Comparison of ENCODE assay signal across 8 mouse cellular contexts in the genomic region with DNA sequence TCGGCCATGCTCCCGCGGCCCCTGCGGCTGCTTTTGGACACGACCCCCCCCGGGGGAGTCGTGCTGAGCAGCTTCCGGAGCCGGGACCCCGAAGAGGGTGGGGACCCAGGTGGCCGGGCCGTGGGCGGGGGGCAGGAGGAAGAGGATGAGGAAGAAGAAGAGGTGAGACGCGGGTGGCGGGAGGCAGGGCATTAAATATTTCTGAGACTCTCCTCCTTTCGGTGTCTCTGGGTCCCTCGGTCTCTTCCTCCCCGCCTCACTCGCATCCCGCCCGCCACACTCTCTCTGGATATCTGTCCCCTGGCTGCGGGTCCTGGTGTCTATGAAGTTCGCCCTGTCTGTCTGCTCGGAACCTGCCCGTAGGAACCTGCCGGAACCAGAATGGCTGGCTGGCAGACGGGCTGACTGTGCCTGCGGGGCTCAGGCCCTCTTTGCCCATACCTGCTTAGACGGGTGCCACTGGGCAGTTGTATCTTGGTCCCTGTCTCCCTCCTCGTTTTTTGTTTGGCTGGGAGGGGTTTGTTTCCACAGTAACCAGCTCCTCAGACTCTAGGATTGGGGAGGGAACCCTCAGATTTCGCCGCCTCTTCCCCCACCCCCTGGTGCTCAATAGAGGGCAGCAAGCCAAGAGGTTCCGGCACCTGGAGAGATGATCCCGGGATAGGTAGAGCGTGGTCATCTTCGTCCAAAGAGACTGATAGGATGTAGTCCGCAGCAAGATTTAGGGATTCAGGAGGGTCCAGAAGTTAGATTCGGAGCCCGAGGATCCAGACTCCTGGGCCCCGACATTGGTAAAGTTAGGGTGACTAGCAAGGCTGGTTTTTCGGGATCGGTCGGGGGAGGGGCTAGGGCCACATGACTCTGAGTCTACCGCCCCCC. TPM values are rescaled to one million over a fixed set of nuclear protein-coding genes. Genes with fewer than 3 reads are reported as not detected.
A peak's percentile ranks its signal among the peaks of the same experiment; 100 is the strongest.
DNase-seq lines count a peak whose midpoint lies in the region; ATAC-seq and TF ChIP-seq lines count a peak whose summit lies in the region.

No protein-coding gene starts in this region.

- dilution Hi-C loops in CH12.LX (cut with MboI; ENCODE audit: extremely low pct_ligation_motif_present, extremely low pct_unique_long_range_greater_than_20kb, low sequenced_read_pairs) = no loop called here

- in situ Hi-C loops in CH12.LX (cut with MboI; ENCODE audit: low pct_ligation_motif_present, low pct_unique_long_range_greater_than_20kb, low sequenced_read_pairs) = no loop called here

- peak overlapping the region; percentile 65 to 77 (median 75) for H3K4me3 ChIP-seq in CH12.LX (replicated peaks in 1 of 3; ENCODE audit: low read depth in 2 of 3, low read length in 2 of 3, poor library complexity in 1 of 3)
- H3K4me3 ChIP-seq in embryonic facial prominence, embryonic 14.5 days (ENCODE audit: low read depth, low read length) = peak overlapping the region; percentile 81

- H3K27ac ChIP-seq in CH12.LX (ENCODE audit: insufficient read depth, low read depth) = peak overlapping the region; percentile 74; the same call in 1 of the 2 replicates
- H3K27ac ChIP-seq in embryonic facial prominence, embryonic 14.5 days (replicated peaks; ENCODE audit: low read depth, low read length) = peak overlapping the region; percentile 91

- 0 out of 2 replicates have a peak, but pooled peaks cover 2% of the 10 kb centered on the region for H3K79me2 ChIP-seq in CH12.LX (replicated peaks; ENCODE audit: control insufficient read depth, extremely low read depth, insufficient read depth, poor library complexity, severe bottlenecking)

- intact Hi-C loops in heart, postnatal 25 days (cut with DNase I) = no loop called here

- DNase-seq in CH12.LX (ENCODE audit: extremely low read depth) (peak; percentile 82), adipocyte (ENCODE audit: low spot score) (peak; percentile 52)
- peak; percentile 77 for DNase-seq in embryonic facial prominence, embryonic 14.5 days (ENCODE audit: low spot score)
- peak; percentile 35 for DNase-seq in heart, postnatal 25 days (ENCODE audit: low spot score)
- peak; percentile 62 for DNase-seq in large intestine, adult 2 months (ENCODE audit: low read depth, low spot score)
- DNase-seq in lung, postnatal 10 days = peak; percentile 72
- DNase-seq in right cerebral cortex, adult 2 months (ENCODE audit: low spot score in 2 of 2) = peak; percentile 70 to 78
- no peak for DNase-seq in natural killer cell, adult 2 months (ENCODE audit: low spot score in 2 of 2)

- TF ChIP-seq POLR2A in CH12.LX (IDR thresholded peaks at IDR 0.05; ENCODE audit: low read depth, low read length) = 0 out of 2 replicates have a peak, but pooled peaks have one; percentile 18

- no peak for TF ChIP-seq EP300 in CH12.LX (IDR thresholded peaks at IDR 0.05; ENCODE audit: low read length)

- WGBS in embryonic facial prominence, embryonic 14.5 days = 1% methylated on average over 36 of the region's 45 CpGs
- WGBS in large intestine, adult 2 months = under 1% methylated on average over 45 of the region's 45 CpGs

- no peaks in the 10 kb centered on the region for H3K27me3 ChIP-seq in CH12.LX (replicated peaks)
- no peaks in the 10 kb centered on the region for H3K27me3 ChIP-seq in embryonic facial prominence, embryonic 14.5 days (replicated peaks; ENCODE audit: control insufficient read depth, insufficient read depth, low read length)

- no peak for TF ChIP-seq CTCF in CH12.LX (conservative IDR thresholded peaks at IDR 0.05 in 1 of 2, IDR thresholded peaks at IDR 0.05 in 1 of 2; ENCODE audit: low read depth in 2 of 2, low read length in 2 of 2)

- no peaks in the 10 kb centered on the region for H3K9me3 ChIP-seq in CH12.LX (replicated peaks; ENCODE audit: low read length)
- no peaks in the 10 kb centered on the region for H3K9me3 ChIP-seq in embryonic facial prominence, embryonic 14.5 days (ENCODE audit: control insufficient read depth, low read length)

- ATAC-seq in embryonic facial prominence, embryonic 14.5 days (ENCODE audit: low read depth) = peak; percentile 26

- TF ChIP-seq RAD21 in CH12.LX (IDR thresholded peaks at IDR 0.05; ENCODE audit: low read depth, low read length) = no peak

- peaks cover 42 to 73% of the 10 kb centered on the region in 2 experiments for H3K36me3 ChIP-seq in CH12.LX (replicated peaks in 1 of 2; ENCODE audit: control insufficient read depth in 1 of 2, insufficient read depth in 1 of 2, low read length in 1 of 2)
- H3K36me3 ChIP-seq in embryonic facial prominence, embryonic 14.5 days (ENCODE audit: control insufficient read depth, insufficient read depth, low read length) = peaks cover 38% of the 10 kb centered on the region

- H3K4me1 ChIP-seq in CH12.LX (ENCODE audit: control insufficient read depth in 1 of 2, insufficient read depth in 2 of 2) = peaks cover 4 to 24% of the 10 kb centered on the region in 2 experiments
- peaks cover 12% of the 10 kb centered on the region for H3K4me1 ChIP-seq in embryonic facial prominence, embryonic 14.5 days (ENCODE audit: control insufficient read depth, insufficient read depth, low read length)

- peak overlapping the region; percentile 79 for H3K4me2 ChIP-seq in CH12.LX (ENCODE audit: insufficient read depth, low read depth, poor library complexity, severe bottlenecking)
- peak overlapping the region; percentile 96 for H3K4me2 ChIP-seq in embryonic facial prominence, embryonic 14.5 days (ENCODE audit: low read depth, low read length)

- peak overlapping the region; percentile 85 for H3K9ac ChIP-seq in CH12.LX (ENCODE audit: insufficient read depth, low read depth)
- H3K9ac ChIP-seq in embryonic facial prominence, embryonic 14.5 days (ENCODE audit: low read depth, low read length) = peak overlapping the region; percentile 79

TF ChIP-seq in CH12.LX, 34 proteins besides CTCF, POLR2A, EP300 and RAD21:
- TF ChIP-seq SIN3A (IDR thresholded peaks at IDR 0.05; ENCODE audit: low read length) (peak; percentile 85; the same call in 1 of the 2 replicates), MXI1 (IDR thresholded peaks at IDR 0.05; ENCODE audit: low read depth, low read length) (peak; percentile 50; the same call in 1 of the 2 replicates), ZMIZ1 (IDR thresholded peaks at IDR 0.05; ENCODE audit: low read depth, low read length) (no peak)

RNA-seq across cellular contexts. Expression of a gene that starts 1.2 kb away (rescaled TPM):
- 23.0 and 25.6 TPM in 2 replicates for total RNA-seq in CH12.LX (2012; rRNA removed)
- total RNA-seq in CH12.LX (2014; rRNA removed) = 20.1 and 20.4 TPM in 2 replicates
- polyA plus RNA-seq in CH12.LX (2012; ENCODE audit: insufficient read length, low read depth) = 29.1 and 31.8 TPM in 2 replicates
- 34.5 and 43.4 TPM in 2 replicates for polyA plus RNA-seq in embryonic facial prominence, embryonic 14.5 days (2014; fragmentation: Nextera tagmentation; extraction: Ambion mirVana)
- total RNA-seq in heart, postnatal 25 days (2021) = 10 to 100 TPM; 38.2 to 44.6 TPM
- 46.1 and 63.1 TPM in 2 replicates for polyA plus RNA-seq in large intestine, adult 2 months (2012; rRNA removed)

RNA-seq across cellular contexts. Expression of a gene that starts 9.6 kb away (rescaled TPM):
- total RNA-seq in CH12.LX (2012; rRNA removed) (140 and 157 TPM in 2 replicates), CH12.LX (2014; rRNA removed) (92.3 and 109 TPM in 2 replicates)
- 109 and 149 TPM in 2 replicates for polyA plus RNA-seq in CH12.LX (2012; ENCODE audit: insufficient read length, low read depth)
- polyA plus RNA-seq in embryonic facial prominence, embryonic 14.5 days (2014; fragmentation: Nextera tagmentation; extraction: Ambion mirVana) = 122 and 124 TPM in 2 replicates
- 10 to 100 TPM; 70.7 to 77.3 TPM for total RNA-seq in heart, postnatal 25 days (2021)
- 28.6 and 35.4 TPM in 2 replicates for polyA plus RNA-seq in large intestine, adult 2 months (2012; rRNA removed)

RNA-seq across cellular contexts. Expression of a gene that starts 9.9 kb away (rescaled TPM):
- total RNA-seq in CH12.LX (2012; rRNA removed) (49.7 and 64.5 TPM in 2 replicates), CH12.LX (2014; rRNA removed) (36.8 and 39.8 TPM in 2 replicates)
- polyA plus RNA-seq in CH12.LX (2012; ENCODE audit: insufficient read length, low read depth) = 69.4 and 72.4 TPM in 2 replicates
- 15.4 and 20.2 TPM in 2 replicates for polyA plus RNA-seq in embryonic facial prominence, embryonic 14.5 days (2014; fragmentation: Nextera tagmentation; extraction: Ambion mirVana)
- total RNA-seq in heart, postnatal 25 days (2021) = 10 to 100 TPM in 1 of 2 experiments, 1 to 10 TPM in 1; 9.3 to 10.2 TPM
- polyA plus RNA-seq in large intestine, adult 2 months (2012; rRNA removed) = 19.1 and 23.6 TPM in 2 replicates

RNA-seq across cellular contexts. Expression of a gene that starts 14.8 kb away (rescaled TPM):
- total RNA-seq in CH12.LX (2012; rRNA removed) (21.2 and 23.5 TPM in 2 replicates), CH12.LX (2014; rRNA removed) (11.7 and 12.1 TPM in 2 replicates)
- polyA plus RNA-seq in CH12.LX (2012; ENCODE audit: insufficient read length, low read depth) = 20.2 and 20.3 TPM in 2 replicates
- polyA plus RNA-seq in embryonic facial prominence, embryonic 14.5 days (2014; fragmentation: Nextera tagmentation; extraction: Ambion mirVana) = 8.9 and 11.6 TPM in 2 replicates
- 10 to 100 TPM; 15.5 to 19.4 TPM for total RNA-seq in heart, postnatal 25 days (2021)
- 37.1 and 49.3 TPM in 2 replicates for polyA plus RNA-seq in large intestine, adult 2 months (2012; rRNA removed)

RNA-seq across cellular contexts. Expression of a gene that starts 14.8 kb away (rescaled TPM):
- 114 and 134 TPM in 2 replicates for total RNA-seq in CH12.LX (2012; rRNA removed)
- 44.3 and 45.3 TPM in 2 replicates for total RNA-seq in CH12.LX (2014; rRNA removed)
- 96.7 and 116 TPM in 2 replicates for polyA plus RNA-seq in CH12.LX (2012; ENCODE audit: insufficient read length, low read depth)
- polyA plus RNA-seq in embryonic facial prominence, embryonic 14.5 days (2014; fragmentation: Nextera tagmentation; extraction: Ambion mirVana) = 31.9 and 32.0 TPM in 2 replicates
- 100 to 1,000 TPM in 1 of 2 experiments, 10 to 100 TPM in 1; 93.5 to 104 TPM for total RNA-seq in heart, postnatal 25 days (2021)
- polyA plus RNA-seq in large intestine, adult 2 months (2012; rRNA removed) = 203 and 264 TPM in 2 replicates

Comparison
In these comparisons a context has a peak if more than half of its experiments do, and no peak if none do; other contexts are left out.
1. DNase-seq: peak in CH12.LX (single experiment), adipocyte (single experiment), embryonic facial prominence, embryonic 14.5 days (single experiment), heart, postnatal 25 days (single experiment), large intestine, adult 2 months (single experiment), lung, postnatal 10 days (single experiment) and right cerebral cortex, adult 2 months (2 of 2); none in natural killer cell, adult 2 months (0 of 2).